ENCODE assay signal across 1 mouse cellular context in genomic region chr16:38350939-38351338, GRCm38 (mm10).
TF ChIP-seq lines count a peak whose summit lies in the region.

No protein-coding gene starts in this region.

TF ChIP-seq in CH12.LX, 34 proteins besides CTCF, POLR2A, EP300 and RAD21:
- TF ChIP-seq SMC3 (IDR thresholded peaks at IDR 0.05; ENCODE audit: low read depth, low read length) (peak; percentile 38), ZKSCAN1 (IDR thresholded peaks at IDR 0.05; ENCODE audit: borderline replicate concordance, low read depth, low read length) (no peak), MYC (IDR thresholded peaks at IDR 0.05; ENCODE audit: low read depth, low read length) (peak; percentile 4; the same call in 1 of the 2 replicates)
